Mouse (Mus musculus): ENCODE results near the gene Lrrc75a.

Gene Lrrc75a

DNA sequence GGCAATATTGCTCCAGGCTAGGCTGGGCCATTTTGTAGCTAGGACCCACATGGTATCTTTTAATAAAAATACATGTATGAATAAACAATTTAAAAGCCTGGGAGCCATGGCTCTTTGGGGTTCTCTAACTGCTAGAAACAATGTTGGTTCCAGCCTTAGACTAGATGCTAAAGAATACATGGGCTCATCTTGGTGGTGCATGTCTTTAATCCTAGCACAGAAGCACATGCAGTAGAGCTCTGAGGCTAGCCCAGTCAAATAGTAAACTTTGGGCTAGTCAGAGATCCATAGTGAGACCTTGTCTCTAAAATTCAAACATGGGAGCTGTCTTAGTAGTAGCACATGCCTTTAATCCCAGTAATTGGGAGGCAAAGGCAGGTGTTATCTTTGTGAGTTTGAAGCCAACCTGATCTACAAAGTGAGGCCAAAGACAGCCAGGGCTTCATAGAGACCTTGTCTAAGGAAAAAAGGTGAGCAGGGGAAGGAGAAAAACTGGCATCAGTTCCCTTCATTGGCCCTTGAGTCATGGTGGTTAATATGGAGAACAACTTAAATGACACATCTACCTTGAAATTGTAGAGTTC is 93.3 kb downstream of the Lrrc75a start:
- no peak for ATAC-seq (ENCODE audit: low TSS enrichment)

All from frontal cortex, adult (tissue).